Comparison of ENCODE assay signal across 12 mouse cellular contexts in genomic region chr7:98329651-98330374, GRCm38 (mm10). TPM values are rescaled to one million over a fixed set of nuclear protein-coding genes. Genes with fewer than 3 reads are reported as not detected.
A peak's percentile ranks its signal among the peaks of the same experiment; 100 is the strongest.
DNase-seq lines count a peak whose midpoint lies in the region; ATAC-seq and TF ChIP-seq lines count a peak whose summit lies in the region.
"Had no signal": no experiment of that assay in that cellular context is flagged by ENCODE, and none has a peak within 500 bp of the region (broad histone marks: within the 10 kb centered on the region; RNA-seq: fewer than 3 reads in every experiment).

No protein-coding gene starts in this region.

- no peak overlapping the region for H3K9ac ChIP-seq in intestine, embryonic 15.5 days
- no peak overlapping the region for H3K9ac ChIP-seq in intestine, postnatal 0 days (ENCODE audit: low read depth, low read length)
- peak overlapping the region; percentile 35 for H3K9ac ChIP-seq in liver, embryonic 11.5 days (ENCODE audit: low read depth, low read length)
- H3K9ac ChIP-seq in forebrain, embryonic 14.5 days (ENCODE audit: low read length) = no peak overlapping the region

- TF ChIP-seq CTCF in intestine, postnatal 0 days (IDR thresholded peaks at IDR 0.05; ENCODE audit: low read depth) = no peak
- TF ChIP-seq CTCF in bone marrow macrophage, adult 2 months (IDR thresholded peaks at IDR 0.05; ENCODE audit: low read depth, low read length) = no peak

- peaks cover 13% of the 10 kb centered on the region; the same call in 1 of the 2 replicates for H3K4me1 ChIP-seq in intestine, embryonic 15.5 days (replicated peaks)
- H3K4me1 ChIP-seq in intestine, postnatal 0 days (replicated peaks; ENCODE audit: control insufficient read depth, insufficient read depth, low read length) = no peaks in the 10 kb centered on the region
- H3K4me1 ChIP-seq in bone marrow macrophage, adult 2 months (ENCODE audit: control insufficient read depth, insufficient read depth, low read length) = peaks cover 51% of the 10 kb centered on the region
- H3K4me1 ChIP-seq in liver, embryonic 11.5 days (replicated peaks; ENCODE audit: control insufficient read depth, insufficient read depth, low read length) = peaks cover 38% of the 10 kb centered on the region
- no peaks in the 10 kb centered on the region for H3K4me1 ChIP-seq in forebrain, embryonic 14.5 days (ENCODE audit: control insufficient read depth, insufficient read depth, low read length)

- H3K4me3 ChIP-seq in intestine, embryonic 15.5 days (replicated peaks) = no peak overlapping the region
- H3K4me3 ChIP-seq in intestine, postnatal 0 days (ENCODE audit: low read depth, low read length) = no peak overlapping the region
- H3K4me3 ChIP-seq in bone marrow macrophage, adult 2 months (ENCODE audit: insufficient read depth, low read length) = no peak overlapping the region
- H3K4me3 ChIP-seq in liver, embryonic 11.5 days (ENCODE audit: low read depth, low read length) = no peak overlapping the region
- no peak overlapping the region for H3K4me3 ChIP-seq in forebrain, embryonic 14.5 days (ENCODE audit: low read depth, low read length)
- H3K4me3 ChIP-seq: limb, embryonic 10.5 days had no signal

- H3K36me3 ChIP-seq in intestine, embryonic 15.5 days = no peaks in the 10 kb centered on the region
- H3K36me3 ChIP-seq in intestine, postnatal 0 days (ENCODE audit: control insufficient read depth, insufficient read depth) = no peaks in the 10 kb centered on the region
- H3K36me3 ChIP-seq in liver, embryonic 11.5 days (ENCODE audit: control insufficient read depth, insufficient read depth, low read length) = no peaks in the 10 kb centered on the region
- no peaks in the 10 kb centered on the region for H3K36me3 ChIP-seq in forebrain, embryonic 14.5 days (ENCODE audit: control insufficient read depth, insufficient read depth, low read length)
- H3K36me3 ChIP-seq: limb, embryonic 10.5 days had no signal

- no peak overlapping the region for H3K4me2 ChIP-seq in intestine, embryonic 15.5 days (replicated peaks)
- H3K4me2 ChIP-seq in intestine, postnatal 0 days (replicated peaks; ENCODE audit: low read depth) = no peak overlapping the region
- peak overlapping the region; percentile 40 for H3K4me2 ChIP-seq in liver, embryonic 11.5 days
- H3K4me2 ChIP-seq in forebrain, embryonic 14.5 days (ENCODE audit: low read length) = no peak overlapping the region

- TF ChIP-seq POLR2A in bone marrow macrophage, adult 2 months (IDR thresholded peaks at IDR 0.05; ENCODE audit: borderline replicate concordance, low read depth, low read length) = no peak

- 52% methylated on average over 7 of the region's 7 CpGs for WGBS in intestine, embryonic 15.5 days
- 56% methylated on average over 7 of the region's 7 CpGs for WGBS in intestine, postnatal 0 days
- WGBS in liver, embryonic 11.5 days = 55% methylated on average over 7 of the region's 7 CpGs
- WGBS in forebrain, embryonic 14.5 days = 76% methylated on average over 7 of the region's 7 CpGs

- peak; percentile 71; the same call in 1 of the 2 replicates for ATAC-seq in intestine, embryonic 15.5 days
- no peak for ATAC-seq in intestine, postnatal 0 days
- peak; percentile 99 for ATAC-seq in liver, embryonic 11.5 days (replicated peaks; ENCODE audit: low FRiP score)
- ATAC-seq in megakaryocyte progenitor cell, adult 5-6 weeks (replicated peaks; ENCODE audit: poor library complexity) = peak; percentile 95
- ATAC-seq in forebrain, embryonic 14.5 days = no peak

- intact Hi-C loops in left cerebral cortex, postnatal 10 days (cut with DNase I) = no loop called here

- no peak for DNase-seq in liver, embryonic 11.5 days (ENCODE audit: low spot score)
- no peak for DNase-seq in urinary bladder, postnatal 36 days (ENCODE audit: low spot score in 2 of 2)
- no peak for DNase-seq in left cerebral cortex, postnatal 10 days (ENCODE audit: extremely low spot score in 1 of 2, low spot score in 2 of 2)
- DNase-seq in forebrain, embryonic 14.5 days (ENCODE audit: low spot score) = no peak
- DNase-seq: adrenal gland, adult 8-10 months; cerebellum, adult 9-11 months had no signal

- H3K27ac ChIP-seq in intestine, embryonic 15.5 days = no peak overlapping the region
- H3K27ac ChIP-seq in intestine, postnatal 0 days (ENCODE audit: low read depth, low read length) = no peak overlapping the region
- peak overlapping the region; percentile 73; the same call in 1 of the 2 replicates for H3K27ac ChIP-seq in bone marrow macrophage, adult 2 months (ENCODE audit: insufficient read depth, low read depth, low read length)
- H3K27ac ChIP-seq in liver, embryonic 11.5 days (ENCODE audit: low read depth, low read length) = peak overlapping the region; percentile 93
- H3K27ac ChIP-seq in forebrain, embryonic 14.5 days (ENCODE audit: low read depth, low read length) = no peak overlapping the region
- H3K27ac ChIP-seq: kidney, postnatal 0 days; limb, embryonic 10.5 days had no signal

- no peaks in the 10 kb centered on the region for H3K27me3 ChIP-seq in intestine, embryonic 15.5 days (replicated peaks)
- no peaks in the 10 kb centered on the region for H3K27me3 ChIP-seq in intestine, postnatal 0 days (replicated peaks; ENCODE audit: control insufficient read depth, insufficient read depth, low read length)
- no peaks in the 10 kb centered on the region for H3K27me3 ChIP-seq in liver, embryonic 11.5 days (replicated peaks; ENCODE audit: control insufficient read depth, insufficient read depth, low read length)
- H3K27me3 ChIP-seq in forebrain, embryonic 14.5 days (replicated peaks; ENCODE audit: control insufficient read depth, insufficient read depth, low read length) = no peaks in the 10 kb centered on the region; the same call in 1 of the 2 replicates

- no peaks in the 10 kb centered on the region for H3K9me3 ChIP-seq in intestine, embryonic 15.5 days
- H3K9me3 ChIP-seq in intestine, postnatal 0 days (ENCODE audit: control insufficient read depth) = no peaks in the 10 kb centered on the region
- H3K9me3 ChIP-seq in liver, embryonic 11.5 days (ENCODE audit: control insufficient read depth, low read length) = no peaks in the 10 kb centered on the region
- H3K9me3 ChIP-seq in forebrain, embryonic 14.5 days (replicated peaks; ENCODE audit: control insufficient read depth, low read length) = no peaks in the 10 kb centered on the region
- H3K9me3 ChIP-seq: limb, embryonic 10.5 days had no signal

RNA-seq across cellular contexts. Expression of gene Acer3, which starts 8.8 kb away (rescaled TPM):
- 20.0 and 20.5 TPM in 2 replicates for polyA plus RNA-seq in intestine, embryonic 15.5 days (2015; fragmentation: Nextera tagmentation; extraction: Ambion mirVana)
- polyA plus RNA-seq in intestine, postnatal 0 days (2015; fragmentation: Nextera tagmentation; extraction: Ambion mirVana) = 9.7 TPM in 2 replicates
- 69.6 and 73.6 TPM in 2 replicates for polyA plus RNA-seq in bone marrow macrophage, adult 2 months (2012; ENCODE audit: insufficient read depth, insufficient read length, missing spikeins)
- polyA plus RNA-seq in liver, embryonic 11.5 days (2014; fragmentation: Nextera tagmentation; extraction: Ambion mirVana) = 35.2 and 35.8 TPM in 2 replicates
- total RNA-seq in megakaryocyte progenitor cell, adult 5-6 weeks (2015) = 59.0 and 59.9 TPM in 2 replicates
- total RNA-seq in megakaryocyte progenitor cell, adult 5-6 weeks (2017) = 36.8 and 43.4 TPM in 2 replicates
- 10 to 100 TPM; 14.5 to 16.1 TPM for total RNA-seq in left cerebral cortex, postnatal 10 days (2021)
- polyA plus RNA-seq in forebrain, embryonic 14.5 days (2014; fragmentation: Nextera tagmentation; extraction: Ambion mirVana) = 10.1 and 11.3 TPM in 2 replicates

RNA-seq across cellular contexts. Expression of gene Tsku, which starts 31.3 kb away (rescaled TPM):
- 8.2 and 8.8 TPM in 2 replicates for polyA plus RNA-seq in intestine, embryonic 15.5 days (2015; fragmentation: Nextera tagmentation; extraction: Ambion mirVana)
- 3.2 and 3.6 TPM in 2 replicates for polyA plus RNA-seq in intestine, postnatal 0 days (2015; fragmentation: Nextera tagmentation; extraction: Ambion mirVana)
- 39.7 and 41.3 TPM in 2 replicates for polyA plus RNA-seq in bone marrow macrophage, adult 2 months (2012; ENCODE audit: insufficient read depth, insufficient read length, missing spikeins)
- polyA plus RNA-seq in liver, embryonic 11.5 days (2014; fragmentation: Nextera tagmentation; extraction: Ambion mirVana) = 4.3 and 4.8 TPM in 2 replicates
- total RNA-seq in megakaryocyte progenitor cell, adult 5-6 weeks (2015) = 0.12 TPM in 1 of 2 replicates, not detected in the other
- total RNA-seq in megakaryocyte progenitor cell, adult 5-6 weeks (2017) = not detected in 2 replicates
- total RNA-seq in left cerebral cortex, postnatal 10 days (2021) = 1 to 10 TPM; 4.2 to 5.5 TPM
- 10.5 and 10.8 TPM in 2 replicates for polyA plus RNA-seq in forebrain, embryonic 14.5 days (2014; fragmentation: Nextera tagmentation; extraction: Ambion mirVana)

Comparison
In these comparisons a context has a peak if more than half of its experiments do, and no peak if none do; other contexts are left out.
1. ATAC-seq: peak in intestine, embryonic 15.5 days (single experiment), liver, embryonic 11.5 days (single experiment) and megakaryocyte progenitor cell, adult 5-6 weeks (single experiment); none in intestine, postnatal 0 days (single experiment) and forebrain, embryonic 14.5 days (single experiment).
2. H3K27ac ChIP-seq: peak in bone marrow macrophage, adult 2 months (single experiment) and liver, embryonic 11.5 days (single experiment); none in intestine, embryonic 15.5 days (single experiment), intestine, postnatal 0 days (single experiment) and forebrain, embryonic 14.5 days (single experiment).